Mouse (Mus musculus) limb, embryonic 12.5 days (tissue): ENCODE data around the gene Foxp2. TPM values are rescaled to one million over a fixed set of nuclear protein-coding genes. Genes with fewer than 3 reads are reported as not detected.

Experiments used
- ATAC-seq: fragments of 200-750 bp; cut with Nextera tagmentation; 2 replicates; pipeline ENCODE4 v1.8.0; 2017; ENCODE audit warnings: low read depth, moderate TSS enrichment; ENCODE audit not compliant: insufficient number of reproducible peaks, insufficient read depth, low FRiP score, low TSS enrichment
- H3K27ac ChIP-seq: fragments of 300-500 bp; sonication (generic); 2 replicates; pipeline ENCODE4 v1.5.1; 2016; ENCODE audit warnings: mild to moderate bottlenecking, moderate library complexity
- H3K27me3 ChIP-seq: fragments of 300-500 bp; sonication (generic); 2 replicates; pipeline ENCODE4 v1.6.1; 2016; ENCODE audit warnings: mild to moderate bottlenecking, moderate library complexity
- H3K36me3 ChIP-seq: fragments of 300-500 bp; sonication (generic); 2 replicates; pipeline ENCODE4 v1.6.1; 2016; ENCODE audit warnings: mild to moderate bottlenecking, moderate library complexity
- H3K4me1 ChIP-seq: fragments of 300-500 bp; sonication (generic); replicated peaks from 2 replicates; pipeline ENCODE4 v1.6.1; 2016
- H3K4me2 ChIP-seq: fragments of 300-500 bp; sonication (generic); 2 replicates; pipeline ENCODE4 v1.6.1; 2016; ENCODE audit warnings: mild to moderate bottlenecking, moderate library complexity
- H3K4me3 ChIP-seq: fragments of 300-500 bp; sonication (generic); replicated peaks from 2 replicates; pipeline ENCODE4 v1.5.1; 2016; ENCODE audit warnings: mild to moderate bottlenecking
- H3K9ac ChIP-seq: fragments of 300-500 bp; sonication (generic); replicated peaks from 2 replicates; pipeline ENCODE4 v1.6.1; 2016; ENCODE audit warnings: mild to moderate bottlenecking, moderate library complexity
- H3K9me3 ChIP-seq: fragments of 300-500 bp; sonication (generic); 2 replicates; pipeline ENCODE4 v1.6.1; 2016; ENCODE audit warnings: mild to moderate bottlenecking, moderate library complexity
- WGBS: fragments of 180-500 bp; shearing (Covaris S2); methylation state at CpG from one replicate; pipeline ENCODE4 v1.1.7; 2016; 5-methylcytosine and 5-hydroxymethylcytosine counted together
- polyA plus RNA-seq: library from polyadenylated mRNA; unstranded; fragments of >200 nt; fragmentation: Nextera tagmentation; extraction: Ambion mirVana; gene quantifications from 2 replicates; pipeline ENCODE4 v1.2.1, GENCODE M21; 2016

The Foxp2 gene
- polyA plus RNA-seq, 1 experiment from 2014 or later = 26.8 TPM

GRCm38 (mm10) chr6:15121339-15121738, 220.2 kb downstream of the Foxp2 start:
- ATAC-seq = no peak
- Histone ChIP-seq H3K4me2 (no peak overlapping the region), H3K9ac (no peak overlapping the region), H3K4me1 (no peaks in the 10 kb centered on the region), H3K9me3 (no peaks in the 10 kb centered on the region), H3K4me3 (no peak overlapping the region), H3K36me3 (no peaks in the 10 kb centered on the region), H3K27ac (no peak overlapping the region), H3K27me3 (no peaks in the 10 kb centered on the region)

- no peaks in the 10 kb centered on the region for H3K27me3 ChIP-seq
- no peaks in the 10 kb centered on the region for H3K9me3 ChIP-seq
- H3K4me3 ChIP-seq = no peak overlapping the region
- H3K9ac ChIP-seq = no peak overlapping the region
- H3K36me3 ChIP-seq = no peaks in the 10 kb centered on the region
- 19% methylated on average over 2 of the region's 2 CpGs for WGBS
- H3K4me2 ChIP-seq = no peak overlapping the region
- H3K27ac ChIP-seq = no peak overlapping the region
- ATAC-seq = peak; percentile 63; the same call in 1 of the 2 replicates
- H3K4me1 ChIP-seq = no peaks in the 10 kb centered on the region
These were observed 229.0 kb downstream of the Foxp2 start for GRCm38 (mm10) chr6:15130142-15130541.

DNA sequence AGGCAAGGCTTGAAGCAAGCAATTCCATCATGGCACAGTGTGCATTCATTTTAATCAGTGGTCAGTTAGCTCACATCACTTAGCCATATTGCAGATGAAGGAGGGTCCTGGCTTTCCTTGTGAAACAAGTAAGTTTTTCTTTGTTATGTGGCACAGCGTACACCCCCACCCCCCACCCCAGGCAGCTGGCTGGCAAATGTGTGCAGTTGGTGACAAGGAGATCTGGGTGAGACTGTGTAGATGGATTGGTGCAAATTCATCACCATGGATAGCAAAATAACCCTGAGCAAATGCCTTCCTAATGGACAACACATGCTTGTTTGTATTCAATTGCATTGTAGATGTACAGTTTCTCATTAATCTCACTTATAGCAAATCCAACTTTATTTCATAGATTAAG, 240.9 kb downstream of the Foxp2 start:
- no peak for ATAC-seq
- Histone ChIP-seq H3K27me3 (no peaks in the 10 kb centered on the region), H3K36me3 (no peaks in the 10 kb centered on the region), H3K9ac (no peak overlapping the region), H3K4me3 (no peak overlapping the region), H3K27ac (no peak overlapping the region), H3K4me1 (peaks cover 3% of the 10 kb centered on the region; the same call in 1 of the 2 replicates), H3K4me2 (no peak overlapping the region), H3K9me3 (no peaks in the 10 kb centered on the region)
- WGBS = 54% methylated on average over 1 of the region's 1 CpGs

GRCm38 (mm10) chr6:15151619-15152018, 250.5 kb downstream of the Foxp2 start:
- 75% methylated on average over 3 of the region's 3 CpGs for WGBS
- ATAC-seq = no peak

DNA sequence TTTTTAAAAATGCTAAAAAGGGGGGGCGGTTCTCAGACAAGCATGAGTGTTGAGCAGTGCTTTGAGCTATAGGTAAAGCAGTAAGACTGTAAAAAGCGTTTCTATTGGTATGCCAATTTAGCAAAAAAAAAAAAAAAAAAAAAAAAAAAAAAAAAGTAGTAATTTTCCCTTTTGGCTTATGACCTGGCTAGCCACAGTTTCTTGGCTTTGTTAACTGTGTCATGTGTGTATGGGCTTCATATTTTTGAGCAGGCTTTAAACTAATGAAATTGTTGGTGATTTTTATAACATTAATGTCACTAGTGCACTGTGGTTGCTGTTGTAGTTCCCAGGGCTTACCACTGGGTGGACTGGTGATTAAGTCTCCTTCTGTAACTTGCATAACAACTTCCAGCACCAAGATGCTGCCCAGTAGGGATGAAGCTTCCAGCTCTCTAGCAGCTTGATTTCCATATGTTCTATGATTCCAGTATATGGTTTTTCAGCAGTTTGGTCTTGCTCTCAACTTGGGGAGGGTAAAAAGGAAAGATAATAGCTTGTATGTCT, 262.4 kb downstream of the Foxp2 start:
- H3K36me3 ChIP-seq = no peaks in the 10 kb centered on the region
- H3K27me3 ChIP-seq = no peaks in the 10 kb centered on the region
- ATAC-seq = no peak
- no peak overlapping the region for H3K9ac ChIP-seq
- no peak overlapping the region for H3K4me2 ChIP-seq
- no peak overlapping the region for H3K4me3 ChIP-seq
- no peaks in the 10 kb centered on the region for H3K9me3 ChIP-seq
- WGBS = 80% methylated on average over 2 of the region's 2 CpGs
- no peak overlapping the region for H3K27ac ChIP-seq
- no peaks in the 10 kb centered on the region for H3K4me1 ChIP-seq

More at GRCm38 (mm10) chr6:15151619-15152018, 250.5 kb downstream of the Foxp2 start:
- Histone ChIP-seq H3K27me3 (no peaks in the 10 kb centered on the region), H3K4me1 (no peaks in the 10 kb centered on the region), H3K4me3 (no peak overlapping the region), H3K36me3 (no peaks in the 10 kb centered on the region), H3K9ac (no peak overlapping the region), H3K9me3 (no peaks in the 10 kb centered on the region), H3K27ac (no peak overlapping the region), H3K4me2 (no peak overlapping the region)

DNA sequence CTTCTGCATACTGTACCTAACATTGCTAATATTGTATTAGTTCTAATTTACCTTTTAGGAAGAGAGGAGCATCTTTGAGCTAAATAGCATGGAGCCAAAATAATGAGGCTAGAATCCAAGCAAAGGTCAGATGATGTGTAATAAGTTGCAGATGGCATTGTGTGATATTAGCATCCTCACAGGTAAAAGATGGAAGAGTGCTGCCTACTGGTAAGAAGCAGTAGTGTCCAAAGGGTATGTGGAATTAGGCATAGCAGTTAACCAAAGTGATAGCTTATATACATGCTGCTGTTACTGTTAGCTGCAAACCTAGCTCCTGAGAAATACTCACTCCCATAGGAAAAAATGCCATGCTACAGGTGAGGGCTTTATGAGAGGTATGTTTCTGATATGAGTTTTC, 275.6 kb downstream of the Foxp2 start:
- no peak overlapping the region for H3K4me3 ChIP-seq
- H3K4me2 ChIP-seq = no peak overlapping the region

DNA sequence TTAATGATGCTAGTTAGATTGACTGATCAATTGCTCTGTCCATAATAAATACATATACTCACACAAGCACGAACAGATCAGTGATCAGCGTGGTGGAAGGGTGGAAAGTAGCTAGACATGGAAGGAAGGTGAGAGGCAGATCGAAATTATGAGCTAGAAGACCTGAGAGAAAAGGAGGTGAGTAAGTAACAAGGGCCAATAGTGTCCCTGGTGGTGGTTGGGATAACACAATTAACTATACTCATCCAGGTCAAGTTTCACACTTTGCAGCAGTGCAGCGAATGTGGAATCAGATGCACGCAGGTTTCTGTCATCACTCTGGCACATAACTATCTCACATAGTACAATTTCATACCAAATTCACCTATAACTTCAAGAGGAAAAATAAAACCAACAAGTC, 291.7 kb downstream of the Foxp2 start:
- 68% methylated on average over 5 of the region's 5 CpGs for WGBS
- no peaks in the 10 kb centered on the region for H3K36me3 ChIP-seq
- H3K4me2 ChIP-seq = no peak overlapping the region
- ATAC-seq = no peak
- H3K27ac ChIP-seq = no peak overlapping the region
- no peak overlapping the region for H3K9ac ChIP-seq
- peaks cover 11% of the 10 kb centered on the region for H3K4me1 ChIP-seq
- H3K27me3 ChIP-seq = no peaks in the 10 kb centered on the region
- H3K4me3 ChIP-seq = no peak overlapping the region
- H3K9me3 ChIP-seq = no peaks in the 10 kb centered on the region

More for the DNA sequence above, 275.6 kb downstream of the Foxp2 start:
- Histone ChIP-seq H3K27ac (no peak overlapping the region), H3K9me3 (no peaks in the 10 kb centered on the region), H3K9ac (no peak overlapping the region), H3K36me3 (no peaks in the 10 kb centered on the region), H3K4me1 (no peaks in the 10 kb centered on the region), H3K27me3 (no peaks in the 10 kb centered on the region)
- ATAC-seq = no peak

- Histone ChIP-seq H3K27ac (no peak overlapping the region), H3K4me2 (no peak overlapping the region), H3K36me3 (no peaks in the 10 kb centered on the region), H3K9me3 (no peaks in the 10 kb centered on the region), H3K4me3 (no peak overlapping the region), H3K4me1 (no peaks in the 10 kb centered on the region), H3K27me3 (no peaks in the 10 kb centered on the region), H3K9ac (no peak overlapping the region)
- 77% methylated on average over 10 of the region's 10 CpGs for WGBS
- ATAC-seq = no peak
These were observed 341.2 kb downstream of the Foxp2 start for GRCm38 (mm10) chr6:15242176-15242942.

DNA sequence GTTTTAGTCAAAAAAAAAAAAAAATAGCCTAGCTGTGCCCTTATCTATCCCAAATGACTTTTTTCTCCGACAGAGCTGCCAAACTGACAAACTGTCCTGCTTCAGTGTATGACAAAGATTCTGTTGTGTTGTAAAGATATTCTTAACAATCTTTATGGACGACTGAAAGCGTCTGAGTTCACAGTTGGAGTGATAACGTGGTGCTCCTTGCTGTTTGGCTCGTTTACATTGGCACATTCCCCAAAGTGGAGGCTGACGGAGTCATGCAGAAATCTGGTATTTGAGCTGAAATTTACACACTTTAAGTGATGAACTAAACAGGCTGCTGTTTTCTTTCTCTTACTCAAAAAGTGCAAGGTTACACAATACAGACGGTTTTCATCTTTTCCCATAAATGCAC, 356.2 kb downstream of the Foxp2 start:
- H3K9ac ChIP-seq = no peak overlapping the region
- ATAC-seq = no peak
- H3K36me3 ChIP-seq = no peaks in the 10 kb centered on the region
- H3K27me3 ChIP-seq = no peaks in the 10 kb centered on the region
- H3K9me3 ChIP-seq = no peaks in the 10 kb centered on the region
- no peak overlapping the region for H3K4me3 ChIP-seq
- no peak overlapping the region for H3K27ac ChIP-seq
- WGBS = 25% methylated on average over 7 of the region's 7 CpGs
- peak overlapping the region; percentile 19; the same call in 1 of the 2 replicates for H3K4me2 ChIP-seq
- 0 out of 2 replicates have a peak, but pooled peaks cover 6% of the 10 kb centered on the region for H3K4me1 ChIP-seq

- H3K9me3 ChIP-seq = no peaks in the 10 kb centered on the region
- 40% methylated on average over 6 of the region's 6 CpGs for WGBS
- H3K4me1 ChIP-seq = 0 out of 2 replicates have a peak, but pooled peaks cover 6% of the 10 kb centered on the region
- no peak overlapping the region for H3K27ac ChIP-seq
- H3K9ac ChIP-seq = no peak overlapping the region
- H3K4me3 ChIP-seq = no peak overlapping the region
- no peak for ATAC-seq
- H3K4me2 ChIP-seq = peak overlapping the region; percentile 19; the same call in 1 of the 2 replicates
- H3K36me3 ChIP-seq = no peaks in the 10 kb centered on the region
- no peaks in the 10 kb centered on the region for H3K27me3 ChIP-seq
These were observed 356.7 kb downstream of the Foxp2 start for GRCm38 (mm10) chr6:15257893-15258292.

DNA sequence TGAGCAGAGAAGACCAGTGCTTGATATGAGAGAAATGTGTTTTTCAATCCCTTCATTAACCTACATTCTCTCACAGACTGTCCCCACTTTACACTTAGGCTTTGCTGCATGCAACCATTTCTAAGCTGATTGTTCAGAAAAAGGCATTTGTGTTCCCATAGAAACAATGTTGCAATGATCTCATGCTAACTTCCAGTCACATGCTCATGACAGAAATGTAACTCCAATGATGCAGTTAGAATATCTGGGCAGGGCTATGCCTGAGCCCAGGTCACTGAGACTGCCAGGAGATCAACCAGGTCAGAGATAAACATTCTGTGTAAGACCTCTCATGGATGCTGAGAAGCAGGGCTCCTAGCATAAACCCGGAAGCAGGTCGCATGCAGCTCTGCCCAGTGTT, 367.0 kb downstream of the Foxp2 start:
- no peaks in the 10 kb centered on the region for H3K36me3 ChIP-seq
- WGBS = 86% methylated on average over 2 of the region's 2 CpGs
- H3K9me3 ChIP-seq = no peaks in the 10 kb centered on the region
- no peak overlapping the region for H3K4me2 ChIP-seq
- no peak overlapping the region for H3K9ac ChIP-seq
- H3K27ac ChIP-seq = no peak overlapping the region
- no peak overlapping the region for H3K4me3 ChIP-seq
- no peaks in the 10 kb centered on the region for H3K27me3 ChIP-seq
- no peaks in the 10 kb centered on the region for H3K4me1 ChIP-seq
- ATAC-seq = no peak

DNA sequence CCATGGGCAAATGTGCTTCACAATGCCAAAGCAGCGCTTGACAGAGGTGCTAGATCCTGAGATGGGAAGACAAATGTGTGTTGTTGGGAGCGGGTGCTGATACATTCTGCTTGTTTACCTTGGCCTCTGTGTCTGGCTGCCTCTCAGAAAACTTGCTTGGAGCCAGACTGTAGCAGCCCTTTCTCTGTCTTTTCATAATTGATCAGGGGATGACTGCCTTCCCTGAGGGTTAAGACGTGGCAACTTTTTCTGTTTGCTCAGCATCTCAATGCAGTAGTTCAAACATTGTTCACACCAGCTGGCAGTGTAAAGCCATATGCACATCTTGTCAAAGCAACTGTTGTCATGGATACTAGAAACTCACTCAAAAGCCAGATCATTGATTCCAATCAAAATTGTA, 384.1 kb downstream of the Foxp2 start:
- WGBS = 61% methylated on average over 3 of the region's 3 CpGs

More for the DNA sequence above, 384.1 kb downstream of the Foxp2 start:
- no peak for ATAC-seq
- Histone ChIP-seq H3K27ac (no peak overlapping the region), H3K9ac (no peak overlapping the region), H3K4me2 (no peak overlapping the region), H3K4me1 (no peaks in the 10 kb centered on the region), H3K36me3 (no peaks in the 10 kb centered on the region), H3K4me3 (no peak overlapping the region), H3K27me3 (no peaks in the 10 kb centered on the region), H3K9me3 (no peaks in the 10 kb centered on the region)
